27 mouse cellular contexts compared by ENCODE assay signal in genomic region chr5:89529391-89529790, GRCm38 (mm10). TPM values are rescaled to one million over a fixed set of nuclear protein-coding genes. Genes with fewer than 3 reads are reported as not detected.
A peak's percentile ranks its signal among the peaks of the same experiment; 100 is the strongest.
DNase-seq lines count a peak whose midpoint lies in the region; ATAC-seq lines count a peak whose summit lies in the region.
"Had no signal": no experiment of that assay in that cellular context is flagged by ENCODE, and none has a peak within 500 bp of the region (broad histone marks: within the 10 kb centered on the region; RNA-seq: fewer than 3 reads in every experiment).

No protein-coding gene starts in this region.

- no peaks in the 10 kb centered on the region for H3K36me3 ChIP-seq in embryonic facial prominence, embryonic 10.5 days (replicated peaks)
- no peaks in the 10 kb centered on the region for H3K36me3 ChIP-seq in embryonic facial prominence, embryonic 13.5 days
- H3K36me3 ChIP-seq: embryonic facial prominence, embryonic 12.5 days; embryonic facial prominence, embryonic 15.5 days; forebrain, embryonic 15.5 days; G1E had no signal

- ATAC-seq in embryonic facial prominence, embryonic 13.5 days (ENCODE audit: insufficient number of reproducible peaks, insufficient read depth, low FRiP score, low TSS enrichment, low read depth) = 0 out of 2 replicates have a peak, but pooled peaks have one; percentile 52
- ATAC-seq: activated CD4-positive, CD25-positive, alpha-beta regulatory T cell, adult 4 months; CD4-positive, CD25-positive, alpha-beta regulatory T cell, adult 4 months; forebrain, embryonic 13.5 days; forebrain, embryonic 15.5 days; Patski had no signal

- peak overlapping the region; percentile 76; the same call in 1 of the 2 replicates for H3K27ac ChIP-seq in embryonic facial prominence, embryonic 10.5 days (replicated peaks)
- H3K27ac ChIP-seq in embryonic facial prominence, embryonic 13.5 days = no peak overlapping the region
- H3K27ac ChIP-seq: embryonic facial prominence, embryonic 12.5 days; embryonic facial prominence, embryonic 15.5 days; forebrain, embryonic 13.5 days; forebrain, embryonic 15.5 days had no signal

- H3K4me1 ChIP-seq in embryonic facial prominence, embryonic 10.5 days = peaks cover 38% of the 10 kb centered on the region
- H3K4me1 ChIP-seq in embryonic facial prominence, embryonic 13.5 days = peaks cover 18% of the 10 kb centered on the region

- no peak overlapping the region for H3K9ac ChIP-seq in embryonic facial prominence, embryonic 13.5 days
- H3K9ac ChIP-seq: embryonic facial prominence, embryonic 12.5 days; embryonic facial prominence, embryonic 15.5 days; forebrain, embryonic 13.5 days; forebrain, embryonic 15.5 days had no signal

- 0 out of 2 replicates have a peak overlapping the region, but pooled peaks have one; percentile 26 for H3K4me3 ChIP-seq in embryonic facial prominence, embryonic 10.5 days
- H3K4me3 ChIP-seq in embryonic facial prominence, embryonic 13.5 days = no peak overlapping the region
- H3K4me3 ChIP-seq: embryonic facial prominence, embryonic 12.5 days; embryonic facial prominence, embryonic 15.5 days; erythroblast, embryonic 14.5 days; forebrain, embryonic 13.5 days; forebrain, embryonic 15.5 days had no signal

- peaks cover 18% of the 10 kb centered on the region for H3K27me3 ChIP-seq in embryonic facial prominence, embryonic 10.5 days (replicated peaks; ENCODE audit: low read depth, poor library complexity, severe bottlenecking)
- H3K27me3 ChIP-seq in embryonic facial prominence, embryonic 13.5 days = peaks cover 10% of the 10 kb centered on the region
- H3K27me3 ChIP-seq: CH12.LX; embryonic facial prominence, embryonic 12.5 days; forebrain, embryonic 15.5 days had no signal

- H3K4me2 ChIP-seq in embryonic facial prominence, embryonic 13.5 days = no peak overlapping the region
- H3K4me2 ChIP-seq: embryonic facial prominence, embryonic 12.5 days; embryonic facial prominence, embryonic 15.5 days; forebrain, embryonic 13.5 days; forebrain, embryonic 15.5 days had no signal

- intact Hi-C loops in heart, postnatal 10 days (cut with DNase I) = no loop called here
- intact Hi-C loops in heart, postnatal 36 days (cut with DNase I) = no loop called here

- DNase-seq in embryo, embryonic 11 days = peak; percentile 4
- no peak for DNase-seq in embryo, embryonic 10 days (ENCODE audit: low spot score)
- no peak for DNase-seq in embryonic facial prominence, embryonic 10.5 days (ENCODE audit: low spot score)
- no peak for DNase-seq in heart, postnatal 10 days
- DNase-seq in heart, postnatal 36 days = no peak
- DNase-seq: adrenal gland, adult 8-10 months; adrenal gland, postnatal 14 days; adrenal gland, postnatal 36 days; B cell, adult 2 months; cerebellum, adult 11-12 months; cerebellum, adult 2 months; cerebellum, adult 9-10 months; cerebellum, postnatal 10 days; cerebellum, postnatal 25 days had no signal

- H3K9me3 ChIP-seq in embryonic facial prominence, embryonic 10.5 days = no peaks in the 10 kb centered on the region
- no peaks in the 10 kb centered on the region for H3K9me3 ChIP-seq in embryonic facial prominence, embryonic 13.5 days
- H3K9me3 ChIP-seq: embryonic facial prominence, embryonic 12.5 days; embryonic facial prominence, embryonic 15.5 days; forebrain, embryonic 13.5 days; forebrain, embryonic 15.5 days had no signal

- WGBS in embryonic facial prominence, embryonic 10.5 days = 41% methylated on average over 2 of the region's 2 CpGs
- 41% methylated on average over 2 of the region's 2 CpGs for WGBS in embryonic facial prominence, embryonic 13.5 days

RNA-seq across cellular contexts. Expression of gene Npffr2, which starts 2.2 kb away (rescaled TPM):
- polyA plus RNA-seq in embryonic facial prominence, embryonic 10.5 days (2016; fragmentation: Nextera tagmentation; extraction: Ambion mirVana) = 2.2 and 2.3 TPM in 2 replicates
- polyA plus RNA-seq in embryonic facial prominence, embryonic 13.5 days (2015; fragmentation: Nextera tagmentation; extraction: Ambion mirVana) = not detected in 2 replicates
- total RNA-seq in heart, postnatal 10 days (2021) = not detected
- total RNA-seq in heart, postnatal 36 days (2021) = not detected
- total RNA-seq: adrenal gland, adult 18-20 months; adrenal gland, adult 8-10 months; adrenal gland, postnatal 14 days; adrenal gland, postnatal 36 days; CH12.LX had no signal
- polyA plus RNA-seq: activated CD4-positive, CD25-positive, alpha-beta regulatory T cell, adult 4 months; CD4-positive, CD25-positive, alpha-beta regulatory T cell, adult 4 months; cortical plate, adult 2 months; embryonic facial prominence, embryonic 15.5 days; erythroblast, embryonic 14.5 days; forebrain, embryonic 13.5 days; forebrain, embryonic 15.5 days; G1E had no signal
